Mouse (Mus musculus): Measurements from ENCODE around the gene Olfr789. TPM values are rescaled to one million over a fixed set of nuclear protein-coding genes. Genes with fewer than 3 reads are reported as not detected.

Olfr789 gene
- not detected in 2 replicates for polyA plus RNA-seq (2012; rRNA removed)

- no peak for DNase-seq
- no peak for TF ChIP-seq POLR2A (IDR thresholded peaks at IDR 0.05; ENCODE audit: control insufficient read depth, extremely low read depth, insufficient read depth, low read length, poor library complexity)
- TF ChIP-seq CTCF (IDR thresholded peaks at IDR 0.05; ENCODE audit: borderline replicate concordance, control insufficient read depth, extremely low read depth, insufficient read depth, low read length, poor library complexity) = no peak
- no peaks in the 10 kb centered on the region for H3K27me3 ChIP-seq (ENCODE audit: control insufficient read depth, insufficient read depth, low read length)
- H3K27ac ChIP-seq (ENCODE audit: control insufficient read depth, insufficient read depth, low read length) = no peak within 1 kb of the TSS
- no peaks in the 10 kb centered on the region for H3K4me1 ChIP-seq (replicated peaks; ENCODE audit: control insufficient read depth, insufficient read depth, low read length)
- WGBS = 65% methylated on average over 2 of the region's 2 CpGs
- no peaks in the 10 kb centered on the region for H3K36me3 ChIP-seq (ENCODE audit: control insufficient read depth, insufficient read depth, low read length)
- no peak within 1 kb of the TSS for H3K4me3 ChIP-seq (ENCODE audit: control insufficient read depth, insufficient read depth, low read length)
Observed at GRCm38 (mm10) chr10:129484452-129484851, at the start of gene Olfr789. Olfr789 (plus strand) TSS chr10:129484752.

GRCm38 (mm10) chr10:129461562-129461961 lies 23.0 kb upstream of the Olfr789 start, which contains the start of gene Olfr787:
Olfr787 (plus strand) TSS chr10:129461862.
- no peak for DNase-seq
- TF ChIP-seq POLR2A (IDR thresholded peaks at IDR 0.05; ENCODE audit: control insufficient read depth, extremely low read depth, insufficient read depth, low read length, poor library complexity) (no peak), CTCF (IDR thresholded peaks at IDR 0.05; ENCODE audit: borderline replicate concordance, control insufficient read depth, extremely low read depth, insufficient read depth, low read length, poor library complexity) (no peak)
- H3K36me3 ChIP-seq (ENCODE audit: control insufficient read depth, insufficient read depth, low read length) = no peaks in the 10 kb centered on the region
- no peak within 1 kb of the TSS for H3K27ac ChIP-seq (ENCODE audit: control insufficient read depth, insufficient read depth, low read length)
- no peaks in the 10 kb centered on the region for H3K4me1 ChIP-seq (replicated peaks; ENCODE audit: control insufficient read depth, insufficient read depth, low read length)
- 81% methylated on average over 3 of the region's 3 CpGs for WGBS
- H3K27me3 ChIP-seq (ENCODE audit: control insufficient read depth, insufficient read depth, low read length) = no peaks in the 10 kb centered on the region
- H3K4me3 ChIP-seq (ENCODE audit: control insufficient read depth, insufficient read depth, low read length) = no peak within 1 kb of the TSS

GRCm38 (mm10) chr10:129470698-129471097 lies 13.9 kb upstream of the Olfr789 start, which contains the start of gene Olfr788:
Olfr788 (plus strand) TSS chr10:129470998.
- TF ChIP-seq POLR2A (IDR thresholded peaks at IDR 0.05; ENCODE audit: control insufficient read depth, extremely low read depth, insufficient read depth, low read length, poor library complexity) (no peak), CTCF (IDR thresholded peaks at IDR 0.05; ENCODE audit: borderline replicate concordance, control insufficient read depth, extremely low read depth, insufficient read depth, low read length, poor library complexity) (no peak)
- Histone ChIP-seq H3K4me1 (replicated peaks; ENCODE audit: control insufficient read depth, insufficient read depth, low read length) (no peaks in the 10 kb centered on the region), H3K36me3 (ENCODE audit: control insufficient read depth, insufficient read depth, low read length) (no peaks in the 10 kb centered on the region), H3K27ac (ENCODE audit: control insufficient read depth, insufficient read depth, low read length) (no peak within 1 kb of the TSS), H3K4me3 (ENCODE audit: control insufficient read depth, insufficient read depth, low read length) (no peak within 1 kb of the TSS), H3K27me3 (ENCODE audit: control insufficient read depth, insufficient read depth, low read length) (no peaks in the 10 kb centered on the region)
- DNase-seq = no peak

GRCm38 (mm10) chr10:129473256-129473655 lies 11.3 kb upstream of the Olfr789 start:
- 71% methylated on average over 2 of the region's 2 CpGs for WGBS
- TF ChIP-seq CTCF (IDR thresholded peaks at IDR 0.05; ENCODE audit: borderline replicate concordance, control insufficient read depth, extremely low read depth, insufficient read depth, low read length, poor library complexity) = no peak
- no peak for TF ChIP-seq POLR2A (IDR thresholded peaks at IDR 0.05; ENCODE audit: control insufficient read depth, extremely low read depth, insufficient read depth, low read length, poor library complexity)
- H3K27ac ChIP-seq (ENCODE audit: control insufficient read depth, insufficient read depth, low read length) = no peak overlapping the region
- no peak for DNase-seq
- no peaks in the 10 kb centered on the region for H3K36me3 ChIP-seq (ENCODE audit: control insufficient read depth, insufficient read depth, low read length)
- no peaks in the 10 kb centered on the region for H3K4me1 ChIP-seq (replicated peaks; ENCODE audit: control insufficient read depth, insufficient read depth, low read length)
- no peak overlapping the region for H3K4me3 ChIP-seq (ENCODE audit: control insufficient read depth, insufficient read depth, low read length)
- no peaks in the 10 kb centered on the region for H3K27me3 ChIP-seq (ENCODE audit: control insufficient read depth, insufficient read depth, low read length)

- no peaks in the 10 kb centered on the region for H3K27me3 ChIP-seq (ENCODE audit: control insufficient read depth, insufficient read depth, low read length)
- no peaks in the 10 kb centered on the region for H3K36me3 ChIP-seq (ENCODE audit: control insufficient read depth, insufficient read depth, low read length)
- no peaks in the 10 kb centered on the region for H3K4me1 ChIP-seq (replicated peaks; ENCODE audit: control insufficient read depth, insufficient read depth, low read length)
- no peak overlapping the region for H3K27ac ChIP-seq (ENCODE audit: control insufficient read depth, insufficient read depth, low read length)
- DNase-seq = no peak
- TF ChIP-seq CTCF (IDR thresholded peaks at IDR 0.05; ENCODE audit: borderline replicate concordance, control insufficient read depth, extremely low read depth, insufficient read depth, low read length, poor library complexity) = no peak
- no peak for TF ChIP-seq POLR2A (IDR thresholded peaks at IDR 0.05; ENCODE audit: control insufficient read depth, extremely low read depth, insufficient read depth, low read length, poor library complexity)
- H3K4me3 ChIP-seq (ENCODE audit: control insufficient read depth, insufficient read depth, low read length) = no peak overlapping the region
Observed at GRCm38 (mm10) chr10:129473723-129474122, 10.8 kb upstream of the Olfr789 start.

GRCm38 (mm10) chr10:129490101-129490500 lies 5.5 kb downstream of the Olfr789 start:
- no peak for TF ChIP-seq CTCF (IDR thresholded peaks at IDR 0.05; ENCODE audit: borderline replicate concordance, control insufficient read depth, extremely low read depth, insufficient read depth, low read length, poor library complexity)
- no peak for TF ChIP-seq POLR2A (IDR thresholded peaks at IDR 0.05; ENCODE audit: control insufficient read depth, extremely low read depth, insufficient read depth, low read length, poor library complexity)
- WGBS = 87% methylated on average over 2 of the region's 2 CpGs
- no peaks in the 10 kb centered on the region for H3K4me1 ChIP-seq (replicated peaks; ENCODE audit: control insufficient read depth, insufficient read depth, low read length)

GRCm38 (mm10) chr10:129498192-129498591 lies 13.6 kb downstream of the Olfr789 start, which contains the start of gene Olfr790:
Olfr790 (plus strand) TSS chr10:129498492.
- Histone ChIP-seq H3K4me1 (replicated peaks; ENCODE audit: control insufficient read depth, insufficient read depth, low read length) (no peaks in the 10 kb centered on the region), H3K27ac (ENCODE audit: control insufficient read depth, insufficient read depth, low read length) (no peak within 1 kb of the TSS), H3K4me3 (ENCODE audit: control insufficient read depth, insufficient read depth, low read length) (no peak within 1 kb of the TSS), H3K36me3 (ENCODE audit: control insufficient read depth, insufficient read depth, low read length) (no peaks in the 10 kb centered on the region), H3K27me3 (ENCODE audit: control insufficient read depth, insufficient read depth, low read length) (no peaks in the 10 kb centered on the region)
- no peak for DNase-seq
- TF ChIP-seq CTCF (IDR thresholded peaks at IDR 0.05; ENCODE audit: borderline replicate concordance, control insufficient read depth, extremely low read depth, insufficient read depth, low read length, poor library complexity) (no peak), POLR2A (IDR thresholded peaks at IDR 0.05; ENCODE audit: control insufficient read depth, extremely low read depth, insufficient read depth, low read length, poor library complexity) (no peak)

More at GRCm38 (mm10) chr10:129490101-129490500, 5.5 kb downstream of the Olfr789 start:
- Histone ChIP-seq H3K4me3 (ENCODE audit: control insufficient read depth, insufficient read depth, low read length) (no peak overlapping the region), H3K36me3 (ENCODE audit: control insufficient read depth, insufficient read depth, low read length) (no peaks in the 10 kb centered on the region), H3K27ac (ENCODE audit: control insufficient read depth, insufficient read depth, low read length) (no peak overlapping the region), H3K27me3 (ENCODE audit: control insufficient read depth, insufficient read depth, low read length) (no peaks in the 10 kb centered on the region)
- no peak for DNase-seq

All from thymus, adult 2 months (tissue).